Mouse (Mus musculus) limb, embryonic 14.5 days (tissue): ENCODE data around the gene Frrs1. TPM values are rescaled to one million over a fixed set of nuclear protein-coding genes. Genes with fewer than 3 reads are reported as not detected.

Source experiments
- ATAC-seq: fragments of 200-750 bp; cut with Nextera tagmentation; 2 replicates; pipeline ENCODE4 v1.8.0; 2017; ENCODE audit warnings: low read depth, moderate number of reproducible peaks, moderate TSS enrichment; ENCODE audit not compliant: low FRiP score
- DNase-seq: peaks from one replicate; pipeline ENCODE4 v3.0.0-alpha.2; 2015; ENCODE audit warnings: low spot score
- H3K27ac ChIP-seq: fragments of 300-500 bp; sonication (generic); replicated peaks from 2 replicates; pipeline ENCODE4 v1.5.1; 2014; ENCODE audit warnings: low read depth, mild to moderate bottlenecking, low read length, moderate library complexity, mixed read lengths
- H3K27me3 ChIP-seq: fragments of 300-500 bp; sonication (generic); 2 replicates; pipeline ENCODE4 v1.6.1; 2014; ENCODE audit warnings: low read length, mixed read lengths; ENCODE audit not compliant: control insufficient read depth, insufficient read depth
- H3K36me3 ChIP-seq: fragments of 300-500 bp; sonication (generic); 2 replicates; pipeline ENCODE4 v1.6.1; 2014; ENCODE audit warnings: mild to moderate bottlenecking, low read length, moderate library complexity, mixed read lengths; ENCODE audit not compliant: control insufficient read depth, insufficient read depth
- H3K4me1 ChIP-seq: fragments of 300-500 bp; sonication (generic); 2 replicates; pipeline ENCODE4 v1.6.1; 2014; ENCODE audit warnings: antibody characterized with exemption, low read length, mixed read lengths; ENCODE audit not compliant: control insufficient read depth, insufficient read depth
- H3K4me2 ChIP-seq: fragments of 300-500 bp; sonication (generic); replicated peaks from 2 replicates; pipeline ENCODE4 v1.6.1; 2014; ENCODE audit warnings: low read depth, mild to moderate bottlenecking, low read length, moderate library complexity; ENCODE audit not compliant: severe bottlenecking
- H3K4me3 ChIP-seq: fragments of 300-500 bp; sonication (generic); replicated peaks from 2 replicates; pipeline ENCODE4 v1.5.1; 2014; ENCODE audit warnings: low read length
- H3K9ac ChIP-seq: fragments of 300-500 bp; sonication (generic); 2 replicates; pipeline ENCODE4 v1.6.1; 2014; ENCODE audit warnings: mild to moderate bottlenecking, low read depth, low read length, moderate library complexity; ENCODE audit not compliant: severe bottlenecking
- H3K9me3 ChIP-seq: fragments of 300-500 bp; sonication (generic); 2 replicates; pipeline ENCODE4 v1.6.1; 2016; ENCODE audit warnings: low read length; ENCODE audit not compliant: control insufficient read depth
- POLR2A ChIP-seq: fragments of 200-500 bp; IDR thresholded peaks from 2 replicates; pipeline ENCODE4 v1.8.0; 2012; ENCODE audit warnings: inconsistent platforms, mild to moderate bottlenecking, moderate library complexity, borderline replicate concordance; ENCODE audit not compliant: insufficient read depth, insufficient read length; ENCODE audit errors: extremely low read depth
- WGBS: fragments of 180-500 bp; shearing (Covaris S2); extraction: QIAGEN DNeasy Blood & Tissue Kit; methylation state at CpG from one replicate; pipeline ENCODE4 v1.1.7; 2014; 5-methylcytosine and 5-hydroxymethylcytosine counted together
- polyA plus RNA-seq, 2 experiments: library from polyadenylated mRNA; depleted of rRNA in 1 of 2; stranded (reverse) in 1 of 2; unstranded in 1 of 2; fragments of >200 nt; fragmentation: Nextera tagmentation in 1 of 2; extraction: Ambion mirVana in 1 of 2; gene quantifications; 2 replicates each; pipeline versions ENCODE4 v1.2.1 to v1.2.3; 2012 to 2014

The Frrs1 gene
- polyA plus RNA-seq, 2 experiments, result 6.4 to 12.4 TPM

DNA sequence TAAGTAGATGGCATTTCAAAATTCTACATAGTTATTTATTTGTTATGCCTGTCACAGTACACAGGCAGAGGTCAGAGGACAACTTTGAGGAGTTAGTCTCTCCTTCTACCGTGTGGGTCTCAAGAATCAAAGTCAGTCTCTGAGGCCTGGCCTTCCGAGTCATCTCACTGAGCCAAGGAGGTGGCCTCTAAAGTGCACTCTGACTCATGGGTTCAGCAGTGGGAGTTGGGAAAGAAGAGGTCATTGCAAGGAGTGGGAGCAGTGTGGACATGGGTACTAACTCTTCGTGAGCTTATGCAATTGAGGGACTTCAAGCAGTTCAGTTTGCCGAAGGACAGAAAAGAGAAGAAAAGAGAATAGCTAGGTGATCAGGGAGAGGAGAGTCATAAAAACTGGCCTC lies 10.3 kb upstream of the Frrs1 start:
- TF ChIP-seq POLR2A, result no peak
- Histone ChIP-seq H3K9me3 (no peaks in the 10 kb centered on the region), H3K4me1 (no peaks in the 10 kb centered on the region), H3K9ac (no peak overlapping the region), H3K4me3 (no peak overlapping the region), H3K27ac (no peak overlapping the region), H3K36me3 (no peaks in the 10 kb centered on the region), H3K27me3 (no peaks in the 10 kb centered on the region), H3K4me2 (no peak overlapping the region)
- DNase-seq (no peak), ATAC-seq (no peak)
- WGBS, result 87% methylated on average over 4 of the region's 4 CpGs

DNA sequence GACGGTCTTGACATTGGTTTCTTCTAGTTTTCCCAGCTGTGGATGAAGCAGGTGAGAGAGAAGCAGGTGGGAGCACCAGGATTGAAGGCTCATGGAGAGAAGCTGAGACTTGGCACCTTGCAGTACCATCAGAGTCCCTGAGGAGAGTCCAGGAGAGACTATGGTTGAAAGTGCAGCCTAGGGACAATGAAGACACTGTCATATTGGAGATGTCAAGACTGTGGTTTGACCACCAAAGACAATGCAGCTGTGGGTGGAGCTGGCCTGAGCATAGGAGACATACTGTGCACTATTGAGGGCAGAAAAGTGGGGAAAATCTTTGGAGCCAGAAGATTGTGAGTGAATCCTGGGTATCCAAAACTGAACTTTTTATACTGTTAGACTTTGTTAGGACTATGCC lies 8.9 kb upstream of the Frrs1 start:
- DNase-seq (no peak), ATAC-seq (no peak)
- no peak overlapping the region for H3K27ac ChIP-seq

DNA sequence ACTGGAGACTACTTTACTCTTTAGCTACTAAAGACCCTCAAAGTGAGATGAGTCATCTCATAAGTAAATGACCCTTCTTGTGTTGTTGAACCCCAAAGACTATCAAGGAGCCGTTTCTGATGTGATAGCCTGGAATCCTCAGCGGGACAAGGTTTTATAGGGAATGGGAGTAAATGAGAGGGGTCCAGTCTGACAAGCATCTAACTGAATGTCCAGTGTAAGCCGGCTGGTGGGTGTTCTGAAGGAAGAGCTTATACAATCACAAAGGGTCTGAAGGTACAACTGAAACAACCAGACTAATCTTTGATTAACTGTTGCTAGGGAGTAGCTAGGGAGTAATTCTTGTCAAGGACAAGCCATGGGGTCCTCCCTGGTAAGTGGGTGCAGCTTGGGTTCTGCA lies 6.8 kb upstream of the Frrs1 start:
- H3K36me3 ChIP-seq, result no peaks in the 10 kb centered on the region
- no peak for TF ChIP-seq POLR2A
- DNase-seq (no peak), ATAC-seq (no peak)
- WGBS, result 88% methylated on average over 3 of the region's 3 CpGs
- no peaks in the 10 kb centered on the region for H3K9me3 ChIP-seq
- no peaks in the 10 kb centered on the region for H3K4me1 ChIP-seq
- no peaks in the 10 kb centered on the region for H3K27me3 ChIP-seq
- no peak overlapping the region for H3K4me3 ChIP-seq
- no peak overlapping the region for H3K4me2 ChIP-seq
- no peak overlapping the region for H3K27ac ChIP-seq
- no peak overlapping the region for H3K9ac ChIP-seq

More for the DNA sequence above, 8.9 kb upstream of the Frrs1 start:
- Histone ChIP-seq H3K4me2 (no peak overlapping the region), H3K4me3 (no peak overlapping the region), H3K27me3 (no peaks in the 10 kb centered on the region), H3K9ac (no peak overlapping the region), H3K9me3 (no peaks in the 10 kb centered on the region), H3K4me1 (no peaks in the 10 kb centered on the region), H3K36me3 (no peaks in the 10 kb centered on the region)
- no peak for TF ChIP-seq POLR2A
- 93% methylated on average over 1 of the region's 1 CpGs for WGBS

DNA sequence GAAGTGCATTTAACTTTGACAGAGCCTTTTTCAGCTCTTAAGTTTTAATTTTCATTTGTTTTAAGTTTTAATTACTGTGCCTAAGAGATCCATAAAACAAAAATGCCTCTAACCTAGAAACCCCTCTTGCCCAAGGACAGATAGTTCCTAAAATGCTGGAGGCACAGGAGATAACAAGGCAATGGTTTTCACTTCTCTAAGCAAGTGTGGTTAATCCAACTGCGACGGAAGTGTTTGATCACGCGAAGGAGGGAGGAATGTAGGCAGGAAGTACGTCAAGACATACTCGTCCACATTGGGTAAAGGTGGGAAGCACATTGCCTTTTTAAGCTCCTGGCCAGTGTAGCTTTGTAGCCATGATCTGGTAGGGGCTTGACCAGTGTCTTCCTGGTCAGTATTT lies 1.7 kb upstream of the Frrs1 start:
- TF ChIP-seq POLR2A, result no peak
- H3K27ac ChIP-seq, result no peak overlapping the region
- H3K4me2 ChIP-seq, result no peak overlapping the region
- no peaks in the 10 kb centered on the region for H3K27me3 ChIP-seq
- ATAC-seq (no peak), DNase-seq (no peak)
- no peak overlapping the region for H3K4me3 ChIP-seq
- no peak overlapping the region for H3K9ac ChIP-seq
- H3K4me1 ChIP-seq, result no peaks in the 10 kb centered on the region
- H3K9me3 ChIP-seq, result no peaks in the 10 kb centered on the region
- no peaks in the 10 kb centered on the region for H3K36me3 ChIP-seq
- WGBS, result 74% methylated on average over 6 of the region's 6 CpGs

DNA sequence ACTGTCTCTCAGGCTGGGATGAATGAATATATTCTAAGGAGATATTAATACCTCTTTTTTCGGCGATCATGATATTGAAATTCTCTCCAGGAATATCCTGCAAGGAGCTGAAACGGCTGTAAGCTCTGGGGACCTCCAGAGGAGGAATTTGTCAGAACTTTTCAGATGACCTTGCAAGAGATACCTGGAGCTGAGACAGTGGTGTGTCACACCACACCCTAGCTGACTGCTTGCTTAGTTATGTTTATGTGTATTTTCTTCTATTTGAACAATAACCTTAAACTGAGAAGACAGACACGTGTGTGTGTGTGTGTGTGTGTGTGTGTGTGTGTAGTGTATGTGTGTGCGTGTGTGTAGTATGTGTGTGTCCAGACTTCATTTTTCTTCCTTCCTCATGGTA lies 488 bp downstream of the Frrs1 start:
- no peak overlapping the region for H3K9ac ChIP-seq
- WGBS, result 80% methylated on average over 5 of the region's 5 CpGs
- no peak for DNase-seq
- ATAC-seq, result no peak
- H3K36me3 ChIP-seq, result no peaks in the 10 kb centered on the region
- no peaks in the 10 kb centered on the region for H3K4me1 ChIP-seq
- no peak overlapping the region for H3K4me2 ChIP-seq
- H3K4me3 ChIP-seq, result no peak overlapping the region
- H3K9me3 ChIP-seq, result no peaks in the 10 kb centered on the region
- no peak overlapping the region for H3K27ac ChIP-seq
- no peaks in the 10 kb centered on the region for H3K27me3 ChIP-seq
- no peak for TF ChIP-seq POLR2A

DNA sequence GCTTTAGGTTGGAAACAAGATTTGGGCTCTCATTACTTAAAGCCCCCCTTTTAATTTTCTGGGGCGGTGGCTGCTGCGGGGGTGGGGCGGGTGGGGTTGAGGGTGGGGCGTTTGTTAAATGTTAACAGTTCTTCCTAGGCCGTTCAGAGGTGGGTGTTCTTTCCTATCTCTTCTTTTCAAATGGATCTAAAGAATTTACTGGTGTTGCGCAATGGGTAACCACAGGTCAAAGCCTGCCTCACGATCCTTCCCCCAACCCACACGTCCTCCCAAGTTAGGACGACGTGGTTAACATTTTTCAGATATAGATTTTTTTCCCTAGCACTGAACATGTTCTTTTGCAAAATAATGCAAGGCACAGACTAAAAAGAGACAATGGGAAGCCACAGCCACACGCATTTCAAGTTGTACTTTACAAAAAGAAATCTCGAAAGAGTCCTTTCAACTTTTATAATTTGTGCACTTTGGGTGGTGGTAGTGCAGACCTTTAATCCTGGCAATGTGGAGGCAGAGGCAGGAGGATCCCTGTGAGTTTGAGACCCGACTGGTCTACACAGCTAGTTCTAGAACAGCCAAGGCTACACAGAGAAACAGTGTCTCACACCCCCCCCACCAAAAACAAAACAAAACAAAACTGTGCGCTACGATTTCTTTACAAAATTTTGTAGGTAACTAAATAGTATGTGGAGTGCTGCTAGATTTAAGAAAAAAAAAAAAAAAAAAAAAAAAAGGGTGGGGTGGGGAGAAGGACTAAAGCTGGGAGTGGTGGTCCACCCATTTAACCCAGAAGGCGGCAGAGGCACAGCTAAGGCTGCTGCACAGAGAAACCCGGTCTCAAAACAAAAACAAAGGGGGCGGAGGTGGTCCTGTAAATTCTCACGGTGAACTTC lies 1.3 kb downstream of the Frrs1 start:
- DNase-seq (no peak), ATAC-seq (no peak)
- TF ChIP-seq POLR2A, result no peak
- WGBS, result 64% methylated on average over 19 of the region's 19 CpGs
- no peaks in the 10 kb centered on the region for H3K4me1 ChIP-seq
- H3K27me3 ChIP-seq, result no peaks in the 10 kb centered on the region
- peak overlapping the region; percentile 58; the same call in 1 of the 2 replicates for H3K9ac ChIP-seq
- H3K27ac ChIP-seq, result no peak overlapping the region
- H3K36me3 ChIP-seq, result no peaks in the 10 kb centered on the region
- H3K4me2 ChIP-seq, result peak overlapping the region; percentile 83
- H3K9me3 ChIP-seq, result no peaks in the 10 kb centered on the region
- H3K4me3 ChIP-seq, result peak overlapping the region; percentile 50
